Mouse (Mus musculus): ENCODE measurements around the gene Lgr4.

- TF ChIP-seq GATA1 (IDR thresholded peaks at IDR 0.05; ENCODE audit: borderline replicate concordance, low read length) (no peak), FLI1 (IDR thresholded peaks at IDR 0.05; ENCODE audit: low read length) (no peak)
Measured at GRCm38 (mm10) chr2:109951050-109951449, 33.6 kb downstream of the Lgr4 start.

Measured in megakaryocyte, embryonic 14.5 days (primary cell).